ENCODE assay signal across 7 mouse cellular contexts in genomic region chr11:115899486-115900266, GRCm38 (mm10). TPM values are rescaled to one million over a fixed set of nuclear protein-coding genes. Genes with fewer than 3 reads are reported as not detected.
DNase-seq lines count a peak whose midpoint lies in the region; ATAC-seq lines count a peak whose summit lies in the region.

TSS of gene Smim5 (plus strand) at chr11:115899966.

- peak within 1 kb of the TSS; percentile 99 for H3K27ac ChIP-seq in heart, embryonic 13.5 days (replicated peaks)

- WGBS in heart, embryonic 13.5 days: 25% methylated on average over 16 of the region's 16 CpGs

- peaks cover 21% of the 10 kb centered on the region for H3K36me3 ChIP-seq in heart, embryonic 13.5 days
- H3K36me3 ChIP-seq in megakaryocyte, embryonic 14.5 days (replicated peaks; ENCODE audit: low read length): peaks cover 74% of the 10 kb centered on the region

- no peaks in the 10 kb centered on the region for H3K27me3 ChIP-seq in heart, embryonic 13.5 days (replicated peaks)
- peaks cover 2% of the 10 kb centered on the region for H3K27me3 ChIP-seq in megakaryocyte, embryonic 14.5 days (replicated peaks)

- peaks cover 64% of the 10 kb centered on the region for H3K4me1 ChIP-seq in heart, embryonic 13.5 days
- peaks cover 81% of the 10 kb centered on the region for H3K4me1 ChIP-seq in megakaryocyte, embryonic 14.5 days

- peak; percentile 24; the same call in 1 of the 2 replicates for ATAC-seq in heart, embryonic 13.5 days (ENCODE audit: extremely low read depth, insufficient number of reproducible peaks, low FRiP score, low TSS enrichment)

- peak; percentile 78 for DNase-seq in MEL-GATA-1-ER (ENCODE audit: extremely low read depth, low read depth)
- DNase-seq in embryo, embryonic 10.5 days (ENCODE audit: low spot score): peak; percentile 89
- peak; percentile 77 for DNase-seq in kidney, postnatal 10 days
- DNase-seq in thymus, postnatal 14 days: peak; percentile 64
- DNase-seq in cerebellum, postnatal 36 days: no peak

- peak within 1 kb of the TSS; percentile 73 for H3K9ac ChIP-seq in heart, embryonic 13.5 days

- peak within 1 kb of the TSS; percentile 74 for H3K4me2 ChIP-seq in heart, embryonic 13.5 days

- peak within 1 kb of the TSS; percentile 52 for H3K4me3 ChIP-seq in heart, embryonic 13.5 days
- peak within 1 kb of the TSS; percentile 93 for H3K4me3 ChIP-seq in megakaryocyte, embryonic 14.5 days (replicated peaks)

- no peaks in the 10 kb centered on the region for H3K9me3 ChIP-seq in heart, embryonic 13.5 days
- H3K9me3 ChIP-seq in megakaryocyte, embryonic 14.5 days: no peaks in the 10 kb centered on the region

RNA-seq across cellular contexts. Expression of gene Smim5, which starts in this region (rescaled TPM):
- 20.0 and 24.2 TPM in 2 replicates for polyA plus RNA-seq in heart, embryonic 13.5 days (2015; fragmentation: Nextera tagmentation; extraction: Ambion mirVana)
- polyA plus RNA-seq in megakaryocyte, embryonic 14.5 days (2012; ENCODE audit: insufficient read depth, low replicate concordance): 6.7 and 13.1 TPM in 2 replicates

Comparison
In these comparisons a context has a peak if more than half of its experiments do, and no peak if none do; other contexts are left out.
1. DNase-seq: peak in MEL-GATA-1-ER (single experiment), embryo, embryonic 10.5 days (single experiment), kidney, postnatal 10 days (single experiment) and thymus, postnatal 14 days (single experiment); none in cerebellum, postnatal 36 days (0 of 2).